Mouse (Mus musculus): ENCODE measurements around the gene Gm5148.

Gm5148 gene

DNA sequence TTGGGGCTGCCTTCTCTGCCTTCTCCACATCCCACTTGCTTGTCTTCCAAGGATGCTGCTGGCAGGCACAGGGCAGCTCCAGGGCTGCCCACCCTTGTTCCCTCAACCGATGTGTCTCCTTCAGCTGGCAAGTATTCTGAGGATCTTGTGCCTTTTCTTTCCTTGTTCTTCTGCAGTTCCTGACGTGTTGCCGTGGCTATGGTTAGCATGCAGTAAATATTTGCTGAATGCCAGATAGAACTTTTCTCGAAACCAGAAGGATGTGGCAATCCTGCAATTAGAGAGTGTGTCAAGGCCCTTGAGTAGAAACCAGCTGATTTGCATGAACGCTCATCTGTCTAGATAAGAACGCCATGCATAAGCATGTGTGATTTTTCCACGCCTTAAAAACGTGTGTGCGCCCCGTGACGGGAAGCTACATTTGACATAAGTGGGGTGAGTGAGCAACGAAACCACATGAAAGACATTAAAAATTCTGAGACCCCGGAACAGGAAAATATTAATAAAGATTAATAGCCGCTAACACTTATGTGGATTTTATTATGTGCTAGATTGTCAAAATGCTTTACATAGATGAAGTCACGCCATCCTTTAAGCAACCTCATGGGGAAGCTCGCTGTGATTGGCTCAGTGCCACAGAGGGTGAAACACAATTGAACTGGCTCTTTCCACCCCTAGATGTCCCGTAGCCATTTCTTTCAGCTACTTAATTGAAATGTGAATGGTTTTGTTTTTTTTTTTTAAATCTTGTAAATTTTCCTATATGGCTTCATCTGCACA is 14.1 kb upstream of the Gm5148 start:
- no peak for DNase-seq (ENCODE audit: low read depth, low spot score)

DNA sequence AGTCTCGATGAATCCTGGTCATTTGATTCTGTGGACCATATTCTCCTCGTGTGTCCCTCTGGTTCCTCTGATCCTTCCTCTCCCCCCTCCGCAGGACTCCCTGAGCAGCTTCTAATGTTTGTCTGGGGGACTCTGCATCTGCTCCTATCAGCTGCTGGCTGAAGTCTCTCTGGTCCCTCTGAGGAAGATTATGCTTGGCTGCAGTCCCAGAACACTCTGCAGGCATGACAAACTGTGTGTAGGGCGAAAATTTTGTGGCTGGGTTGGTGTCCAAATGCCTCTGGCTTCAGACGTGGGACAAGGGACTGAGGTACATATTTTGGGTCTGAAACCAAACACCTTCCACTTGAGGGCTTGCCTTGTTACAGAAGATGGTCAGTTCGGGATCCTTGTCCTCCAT is 13.1 kb upstream of the Gm5148 start:
- peak; percentile 64 for DNase-seq (ENCODE audit: low read depth, low spot score)

DNA sequence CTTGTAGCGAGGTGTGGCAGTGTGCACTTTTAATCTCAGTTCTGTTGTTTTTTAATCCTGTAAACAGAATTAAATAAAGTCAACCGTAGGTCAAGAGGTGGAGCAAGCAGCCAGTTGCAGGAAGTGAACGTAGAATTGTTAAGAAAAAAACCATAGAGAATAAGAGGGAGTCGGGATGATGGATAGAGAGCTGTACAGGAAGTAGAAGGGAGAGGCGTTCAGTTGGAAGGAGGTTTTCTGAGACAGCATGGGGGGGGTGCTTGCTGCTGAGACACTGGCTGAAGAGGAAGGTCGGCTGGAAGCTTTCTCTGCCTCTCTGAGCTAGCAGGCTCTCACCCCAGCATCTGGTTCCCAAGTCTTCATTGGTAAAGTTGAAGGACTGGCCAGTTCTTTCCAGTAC is 10.9 kb upstream of the Gm5148 start:
- DNase-seq (ENCODE audit: low read depth, low spot score), result no peak

DNA sequence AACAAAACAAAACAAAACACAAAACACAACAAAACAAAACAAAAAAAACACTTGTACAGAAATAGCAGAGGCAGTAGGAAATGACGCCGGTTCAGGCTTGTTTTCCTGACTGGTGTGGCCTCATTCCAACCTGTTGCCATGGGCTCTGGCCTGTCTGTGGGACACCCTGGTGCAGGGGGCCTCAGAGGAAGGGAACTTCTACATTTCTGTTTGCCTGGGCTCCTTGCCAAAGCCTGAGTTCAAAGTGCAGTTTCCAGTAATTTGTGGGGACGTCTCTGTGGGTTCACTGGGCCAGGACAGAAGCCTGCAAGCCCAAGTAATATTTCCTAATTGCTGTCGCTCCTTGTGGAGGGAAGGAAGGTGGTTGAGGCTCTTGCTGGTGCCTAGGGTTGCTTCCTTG is 4.9 kb upstream of the Gm5148 start:
- DNase-seq (ENCODE audit: low read depth, low spot score), result peak; percentile 66

DNA sequence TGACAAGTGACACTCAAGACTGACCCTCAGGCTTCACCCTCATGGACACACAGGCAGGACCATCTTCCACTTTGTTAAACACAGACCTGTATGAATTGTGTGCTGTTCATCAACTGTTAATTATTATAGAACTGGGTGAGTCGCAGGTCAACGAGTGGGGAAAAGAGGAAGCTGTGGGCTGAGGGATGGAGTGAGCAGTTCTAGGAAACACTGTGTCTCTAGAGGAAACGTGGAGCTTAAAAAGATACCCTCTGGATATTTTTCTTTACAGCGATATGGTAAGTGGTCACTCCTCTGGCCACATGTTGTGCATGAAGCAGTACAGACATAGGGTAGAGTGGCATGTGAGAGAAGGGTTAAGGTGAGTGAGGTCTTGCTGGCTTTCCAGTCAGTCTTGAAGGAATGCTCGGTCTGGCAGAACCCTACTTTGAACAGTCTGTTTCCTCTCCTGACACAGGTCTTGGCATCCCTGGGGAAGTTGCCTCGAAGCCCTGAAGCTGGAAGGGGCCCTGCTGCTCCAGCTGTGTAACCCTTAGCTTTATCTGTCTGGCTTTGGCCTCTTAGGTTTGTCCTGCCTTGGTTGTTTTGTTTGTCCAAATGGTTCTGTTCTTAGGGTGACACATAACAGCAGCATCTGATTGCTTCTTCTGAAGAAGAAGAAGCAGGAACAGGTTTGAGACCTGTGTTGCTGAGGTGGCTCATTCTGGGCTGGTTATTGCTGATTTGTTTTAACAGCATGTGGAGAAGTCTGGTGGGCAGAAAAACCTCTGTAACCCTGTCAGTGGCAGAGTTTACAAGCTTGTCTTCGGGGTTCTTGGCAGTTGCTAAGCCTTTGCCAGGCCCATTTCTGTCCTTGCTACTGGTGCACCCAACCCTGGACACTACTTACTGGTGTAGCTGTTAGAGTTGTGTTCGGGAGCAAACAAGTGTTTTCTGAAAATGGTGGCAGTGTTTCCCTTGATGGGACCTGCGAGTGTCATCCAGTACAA is 4.1 kb upstream of the Gm5148 start:
- no peak for DNase-seq (ENCODE audit: low read depth, low spot score)

DNA sequence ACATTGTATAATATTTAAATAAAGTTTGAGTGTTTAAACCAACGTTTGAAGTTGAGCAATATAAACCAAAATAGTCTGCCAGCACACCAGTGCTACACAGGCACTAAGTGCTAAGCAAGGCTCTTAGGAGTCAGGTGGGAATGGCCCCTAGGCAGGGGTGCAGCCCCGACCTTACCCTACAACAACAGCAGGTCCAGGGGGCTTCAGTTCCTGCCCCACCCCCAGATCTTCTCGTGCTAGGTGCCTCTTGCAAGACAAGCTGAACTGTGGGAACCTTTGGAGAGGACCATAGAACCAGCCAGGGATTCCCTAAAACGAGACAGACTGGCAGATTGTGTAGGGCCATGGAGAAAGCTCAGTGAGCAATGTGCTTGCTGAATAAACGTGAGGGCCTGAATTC is 3.1 kb upstream of the Gm5148 start:
- DNase-seq (ENCODE audit: low read depth, low spot score), result no peak

DNA sequence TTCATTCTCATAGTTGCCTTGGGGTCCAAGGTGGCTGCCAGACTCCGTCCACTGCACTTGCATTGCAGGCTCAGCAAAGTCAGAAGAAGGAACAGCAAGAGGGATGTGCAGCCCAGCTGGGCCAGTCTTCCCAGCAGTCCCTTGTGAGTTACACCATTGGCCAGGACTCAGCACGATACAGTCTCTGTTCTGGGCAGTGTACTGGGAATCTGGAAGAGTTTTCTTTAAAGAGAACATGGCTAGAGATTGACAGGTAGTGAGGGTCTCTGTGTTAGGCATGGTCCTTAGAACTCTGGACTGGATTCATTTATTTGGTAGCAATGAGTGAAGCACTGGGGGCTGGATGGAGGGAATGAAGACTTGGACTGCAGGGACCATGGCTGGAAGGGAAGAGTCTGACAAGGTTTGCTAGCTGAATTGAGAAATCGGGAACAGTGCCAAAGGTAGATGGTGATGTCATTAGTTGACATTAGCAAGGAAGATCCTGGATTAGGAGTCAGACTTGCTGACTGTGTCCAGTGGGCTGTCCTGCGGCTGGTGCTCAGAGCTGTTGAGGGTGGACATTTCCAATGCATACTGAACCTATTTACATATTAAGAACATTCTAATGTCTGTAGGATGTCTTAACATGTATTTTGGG is 2.3 kb upstream of the Gm5148 start:
- DNase-seq (ENCODE audit: low read depth, low spot score), result peak; percentile 76

DNA sequence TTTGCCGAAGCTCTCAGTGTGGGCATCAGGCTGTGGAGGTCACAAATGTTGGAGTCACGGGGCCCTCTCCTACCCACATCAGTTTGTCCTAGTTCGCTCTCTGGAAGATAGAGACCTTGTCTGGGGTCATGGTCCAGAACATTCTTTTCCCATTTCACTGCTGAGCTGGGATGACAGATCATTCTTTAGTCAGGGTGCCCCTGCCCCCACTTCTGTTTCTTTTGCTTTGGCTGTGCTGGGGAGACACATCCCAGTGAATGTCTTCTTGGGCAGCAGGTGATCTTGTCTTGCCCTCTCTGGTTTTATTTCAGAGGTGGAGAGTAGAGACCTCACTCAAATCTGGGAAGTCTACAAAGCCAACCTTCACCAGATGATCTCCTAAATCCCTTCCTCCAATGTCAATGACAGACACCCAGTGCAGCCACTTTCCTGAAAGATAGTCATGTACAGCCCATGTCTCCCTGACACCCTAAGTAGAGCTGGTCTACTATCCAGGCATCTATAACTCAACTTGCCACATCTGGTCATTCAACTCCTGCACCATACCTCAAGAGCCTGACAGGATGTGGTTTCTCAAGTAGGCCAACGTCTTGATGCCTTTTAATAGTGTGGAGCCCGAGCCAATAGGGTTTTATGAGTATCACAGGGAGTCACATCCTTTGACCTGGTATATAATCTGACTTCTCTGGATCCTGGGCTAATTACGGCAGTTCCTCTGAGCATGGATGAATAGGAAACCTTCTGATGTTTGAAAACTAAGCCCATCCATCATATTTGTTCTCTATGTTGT is 851 bp upstream of the Gm5148 start:
- no peak for DNase-seq (ENCODE audit: low read depth, low spot score)

DNA sequence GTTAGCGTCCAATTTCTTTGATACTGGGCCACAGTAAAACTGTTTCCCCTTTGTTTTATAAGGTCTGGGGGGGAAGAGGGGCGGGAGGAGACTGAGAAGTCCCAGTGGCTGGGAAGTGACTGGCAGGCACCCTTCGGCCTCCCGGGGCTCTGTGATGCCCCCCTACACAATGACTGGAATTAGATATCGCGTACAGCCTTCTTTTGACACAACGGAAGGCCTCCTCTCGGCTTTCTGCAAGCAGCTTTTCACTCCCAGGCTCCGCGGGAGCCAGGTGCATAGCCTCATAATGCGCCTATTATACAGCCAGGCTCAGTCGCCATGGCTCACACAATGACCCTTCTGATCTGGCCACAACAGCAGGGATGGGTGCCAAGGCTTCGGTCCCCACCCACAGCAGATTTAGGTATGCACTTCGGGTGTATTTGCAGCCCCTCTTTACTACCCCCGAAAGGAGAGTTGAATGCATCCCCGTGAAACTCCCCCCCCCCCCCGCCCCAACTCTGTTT is 574 bp downstream of the Gm5148 start:
- DNase-seq (ENCODE audit: low read depth, low spot score), result no peak

DNA sequence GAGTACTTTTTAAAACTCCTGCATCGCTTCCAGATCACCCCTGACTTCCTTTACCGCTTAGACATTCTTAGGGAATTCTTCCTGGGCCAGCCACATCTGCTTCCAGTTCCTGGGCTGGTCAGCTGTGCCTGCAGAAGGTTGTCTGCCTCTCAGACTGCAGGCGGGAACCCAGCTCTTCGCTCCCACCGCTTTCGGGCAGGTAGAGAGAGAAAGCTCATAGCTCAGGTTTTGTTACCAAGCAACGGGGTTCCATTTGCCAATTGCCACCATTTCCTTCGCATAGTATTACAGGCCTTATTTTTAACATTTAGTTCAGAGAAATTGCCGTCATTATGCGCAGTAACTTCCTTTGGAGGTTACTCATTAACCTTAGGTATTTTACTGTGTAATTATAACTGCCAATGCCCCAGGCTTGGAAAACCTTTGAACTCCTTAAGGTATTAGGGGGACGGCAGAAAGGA is 1.2 kb downstream of the Gm5148 start:
- no peak for DNase-seq (ENCODE audit: low read depth, low spot score)

DNA sequence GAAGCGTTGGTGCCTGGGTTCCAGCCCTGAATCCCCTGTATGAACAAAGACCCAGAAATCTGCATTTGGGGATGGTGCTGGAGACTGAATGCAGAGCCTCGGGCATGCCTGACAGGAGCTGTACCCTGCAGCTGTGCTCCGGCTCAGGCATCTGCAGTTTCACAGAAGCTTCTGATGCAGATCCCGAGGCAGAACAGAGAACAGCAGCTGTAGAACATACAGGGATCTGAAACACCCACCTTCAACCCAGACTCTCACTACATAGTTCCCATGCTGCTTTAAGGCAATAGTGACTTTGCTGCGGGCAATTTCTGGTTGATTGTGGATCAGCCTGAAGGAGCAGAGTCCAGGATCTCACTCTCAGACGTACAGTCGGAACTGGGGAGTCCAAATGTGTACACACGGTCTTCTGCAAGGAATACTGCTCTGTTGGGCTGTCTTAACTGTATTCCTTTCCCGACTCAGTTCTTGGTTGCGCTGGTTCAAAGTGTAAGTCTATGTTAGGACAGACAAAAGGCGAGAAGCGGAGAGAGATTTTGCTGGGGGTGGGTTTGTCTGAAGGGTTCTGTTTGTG is 1.7 kb downstream of the Gm5148 start:
- DNase-seq (ENCODE audit: low read depth, low spot score), result no peak

DNA sequence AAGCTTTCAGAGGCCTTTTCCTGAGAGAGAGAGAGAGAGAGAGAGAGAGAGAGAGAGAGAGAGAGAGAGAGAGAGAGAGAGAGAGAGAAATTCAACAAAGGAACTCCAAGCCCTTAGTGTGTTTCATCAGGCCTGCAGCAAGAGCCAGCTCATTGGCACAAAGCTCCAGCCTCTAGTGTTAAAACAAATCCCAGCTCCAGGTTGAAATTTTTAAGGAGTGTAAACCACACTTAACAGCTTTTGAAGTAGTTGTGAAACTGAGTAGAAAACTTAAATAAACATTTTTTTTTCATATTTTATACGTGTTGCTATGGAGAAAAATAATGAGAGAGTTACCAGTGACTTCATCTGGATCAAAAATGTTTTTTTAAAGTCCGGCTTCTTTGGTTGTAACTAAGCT is 7.3 kb downstream of the Gm5148 start:
- DNase-seq (ENCODE audit: low read depth, low spot score), result no peak

DNA sequence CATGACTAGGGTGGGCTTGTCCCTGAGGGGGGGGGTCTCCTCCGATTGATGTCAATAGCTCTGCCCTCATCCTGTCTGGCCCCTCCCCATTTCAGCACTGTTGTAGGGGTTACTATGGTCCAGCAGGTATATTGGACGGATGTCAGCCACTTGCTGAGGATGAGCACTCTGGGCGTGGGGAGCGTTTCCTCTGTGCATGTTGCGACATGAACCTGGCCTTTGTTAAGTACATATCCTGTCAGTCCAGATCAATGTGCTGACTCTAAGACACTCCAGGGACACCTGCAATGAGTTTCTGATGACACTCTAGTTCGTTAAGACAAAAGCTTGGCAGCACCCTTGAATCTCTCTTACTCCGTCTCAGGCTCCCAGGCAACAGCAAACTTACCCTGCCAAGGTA is 8.6 kb downstream of the Gm5148 start:
- DNase-seq (ENCODE audit: low read depth, low spot score), result no peak

DNA sequence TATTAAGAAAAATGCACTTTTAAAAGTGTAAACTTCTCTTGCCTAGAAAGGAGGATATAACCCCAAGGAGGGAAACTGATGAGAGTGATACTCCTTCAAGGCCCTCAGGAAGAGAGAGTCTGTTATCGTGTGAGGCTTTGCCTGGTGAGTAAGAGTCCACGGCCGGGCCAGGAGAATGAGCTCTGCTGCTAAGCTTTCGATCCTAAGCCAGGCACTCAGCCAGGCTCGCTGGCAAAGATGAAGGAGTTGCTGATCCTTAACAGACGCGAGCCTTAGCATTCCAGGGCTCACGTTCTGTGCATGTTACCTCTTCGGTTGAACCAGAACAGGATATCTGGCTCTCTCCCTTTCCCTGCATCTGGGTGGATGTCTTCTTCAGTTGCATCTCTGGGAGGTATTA is 11.8 kb downstream of the Gm5148 start:
- DNase-seq (ENCODE audit: low read depth, low spot score), result peak; percentile 74

DNA sequence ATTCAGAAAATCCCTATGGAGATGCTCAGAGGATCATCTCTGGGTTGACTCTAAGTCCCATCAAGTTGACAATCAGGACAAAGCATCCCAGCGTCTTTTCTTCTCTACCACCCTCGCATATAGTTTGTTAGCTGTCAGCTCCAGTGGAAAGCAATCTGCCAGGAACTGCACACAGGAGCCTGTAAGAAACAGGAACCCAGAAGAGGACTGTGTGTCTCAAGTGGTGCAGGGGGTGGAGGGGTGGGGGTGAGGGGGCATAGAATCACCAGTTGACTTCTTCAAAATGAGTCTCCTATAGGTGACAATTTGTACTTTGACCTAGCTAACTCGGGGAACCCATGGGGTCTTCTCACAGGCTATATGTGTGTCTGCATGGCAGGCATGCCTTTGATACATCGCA is 12.7 kb downstream of the Gm5148 start:
- DNase-seq (ENCODE audit: low read depth, low spot score), result no peak

DNA sequence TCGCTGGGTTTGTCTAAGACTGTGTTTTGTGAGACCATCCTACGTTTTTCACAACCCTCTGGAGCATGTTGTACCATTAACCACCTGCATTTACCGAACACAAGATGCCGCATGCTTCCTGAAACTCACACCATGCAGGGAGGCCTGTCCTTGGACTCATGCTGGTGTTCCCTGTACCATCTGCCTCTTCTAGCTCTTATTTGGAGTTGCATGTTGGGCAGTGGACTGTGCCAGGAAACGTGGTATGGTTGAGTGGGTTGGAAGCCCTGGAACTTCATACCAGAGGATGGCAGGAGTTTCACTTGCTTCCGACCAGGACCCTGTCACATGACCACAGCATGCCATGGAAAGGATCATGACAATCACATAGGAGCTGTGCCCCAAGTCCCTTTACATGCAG is 16.5 kb downstream of the Gm5148 start:
- no peak for DNase-seq (ENCODE audit: low read depth, low spot score)

DNA sequence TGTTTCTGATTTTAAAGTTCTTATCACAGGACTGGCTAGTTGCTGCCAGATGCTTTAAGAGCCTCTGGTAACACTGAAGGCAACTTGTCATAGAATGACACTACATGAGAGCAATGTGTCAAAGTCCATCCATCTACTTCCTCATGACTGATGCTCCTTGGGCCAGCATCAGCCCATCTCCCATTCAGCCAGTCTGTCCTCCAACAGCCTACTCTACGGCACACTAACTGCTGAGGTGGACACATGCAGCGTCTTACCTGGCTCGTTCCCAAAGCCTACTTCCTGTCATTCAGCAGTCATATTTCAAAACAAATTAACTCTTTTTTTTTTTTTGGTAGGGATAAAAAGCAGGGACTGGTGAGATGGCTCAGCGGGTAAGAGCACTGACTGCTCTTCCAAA is 17.9 kb downstream of the Gm5148 start:
- DNase-seq (ENCODE audit: low read depth, low spot score), result no peak

DNA sequence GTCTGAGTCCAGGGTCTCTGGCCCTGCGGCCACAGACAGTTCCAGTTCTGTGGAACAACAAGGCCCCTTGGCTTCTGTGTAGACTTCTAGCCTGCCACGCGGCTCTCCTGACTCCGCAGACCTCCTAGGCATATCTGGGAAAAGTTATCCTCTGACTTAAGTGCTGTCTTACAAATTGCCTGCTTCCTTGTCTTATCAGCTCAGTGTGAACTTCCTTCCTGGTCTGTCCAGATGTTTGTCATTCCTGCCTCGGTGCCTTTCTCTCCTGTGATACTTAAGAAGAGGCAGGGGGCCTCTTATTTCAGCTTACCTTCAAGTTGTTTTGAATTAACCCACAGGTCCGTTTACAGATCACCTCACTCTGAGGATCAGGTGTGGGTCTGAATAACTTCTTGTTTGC is 18.9 kb downstream of the Gm5148 start:
- no peak for DNase-seq (ENCODE audit: low read depth, low spot score)

DNA sequence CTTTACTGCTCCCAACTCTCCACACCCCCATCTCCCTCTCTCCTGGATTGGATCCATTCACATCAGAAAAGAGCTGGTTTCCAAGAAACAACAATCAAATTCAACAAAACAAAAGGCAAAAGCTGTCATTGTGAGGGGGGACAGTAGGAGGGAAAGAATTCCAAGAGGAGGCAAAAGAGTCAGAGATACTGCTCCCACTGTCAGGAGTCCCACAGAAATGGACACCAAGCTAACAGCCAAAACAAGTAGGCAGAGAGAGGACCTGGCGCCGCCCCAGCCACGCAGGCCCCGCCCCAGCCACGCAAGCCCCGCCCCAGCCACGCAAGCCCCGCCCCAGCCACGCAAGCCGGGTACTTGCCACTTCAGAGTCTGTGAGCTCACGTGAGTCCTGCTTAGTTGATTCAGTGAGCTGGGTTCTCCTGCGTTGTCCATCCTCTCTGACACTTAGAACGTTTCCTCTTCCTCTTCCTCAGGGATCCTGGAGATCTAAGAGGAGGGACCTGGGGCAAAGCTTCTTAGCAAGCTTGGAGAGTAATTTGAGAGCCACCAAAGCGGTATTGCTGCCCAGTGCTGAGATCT is 19.5 kb downstream of the Gm5148 start:
- DNase-seq (ENCODE audit: low read depth, low spot score), result no peak

DNA sequence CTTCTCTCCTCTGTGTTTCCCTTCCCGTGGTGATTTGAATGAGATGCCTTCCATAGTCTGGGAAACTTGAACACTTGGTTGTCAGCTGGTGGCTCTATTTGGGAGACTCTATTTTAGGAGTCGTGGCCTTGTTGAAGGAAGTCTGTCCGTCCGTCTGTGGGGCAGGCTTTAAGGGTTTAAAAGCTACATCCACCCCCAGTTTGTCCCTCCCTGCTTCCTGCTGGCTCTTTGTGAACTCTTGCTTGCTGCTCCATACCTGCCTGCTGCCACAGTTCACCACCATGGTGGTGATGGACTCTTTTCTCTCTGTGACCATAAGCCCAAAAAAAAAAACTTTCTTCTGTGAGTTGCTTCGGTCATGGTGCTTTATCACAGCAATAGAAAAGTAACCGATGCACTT is 21.2 kb downstream of the Gm5148 start:
- no peak for DNase-seq (ENCODE audit: low read depth, low spot score)

DNA sequence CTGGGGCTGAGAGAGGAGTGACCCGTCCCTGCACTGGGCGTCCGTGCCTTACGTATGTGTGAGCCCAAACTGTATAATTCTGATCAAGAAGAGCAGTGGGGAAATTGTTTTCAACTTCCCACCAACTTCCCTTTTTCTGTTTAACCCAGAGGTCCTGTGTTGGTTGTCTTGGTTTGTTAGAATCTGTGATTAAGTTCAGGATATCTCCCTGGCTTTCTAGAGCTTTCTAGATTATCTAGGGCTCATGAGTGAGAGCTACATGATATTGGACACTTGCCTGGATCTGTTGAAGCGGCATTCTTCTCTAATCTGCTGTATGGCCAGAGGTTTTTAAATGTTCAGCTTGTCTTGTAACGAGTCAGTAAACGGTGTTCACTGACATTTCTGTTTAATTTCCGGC is 30.7 kb downstream of the Gm5148 start:
- no peak for DNase-seq (ENCODE audit: low read depth, low spot score)
